Mouse (Mus musculus) forebrain, embryonic 10.5 days (tissue): ENCODE results near the gene Gm8947. TPM values are rescaled to one million over a fixed set of nuclear protein-coding genes. Genes with fewer than 3 reads are reported as not detected.

Experiments
- polyA plus RNA-seq: library from polyadenylated mRNA; unstranded; fragments of >200 nt; fragmentation: Nextera tagmentation; extraction: Ambion mirVana; gene quantifications from 2 replicates; pipeline ENCODE4 v1.2.1, GENCODE M21; 2016

The Gm8947 gene
- polyA plus RNA-seq, 1 experiment from 2014 or later: 0.14 TPM

Other genes starting within 250 kb of the Gm8947 start
- 9.1 and 10.5 TPM in 2 replicates for gene Hmcn1, start 198.9 kb upstream of the Gm8947 start, polyA plus RNA-seq
- 0.27 and 0.41 TPM in 2 replicates for gene Gm47985, start 9.8 kb upstream of the Gm8947 start, polyA plus RNA-seq
- gene Gm47995, start 6.1 kb downstream of the Gm8947 start, polyA plus RNA-seq: not detected in 2 replicates
- gene 3110040M04Rik, start 11.7 kb downstream of the Gm8947 start, polyA plus RNA-seq: not detected in 2 replicates
- gene Gm47996, start 17.8 kb downstream of the Gm8947 start, polyA plus RNA-seq: not detected in 2 replicates
- 442 and 458 TPM in 2 replicates for gene Ivns1abp, start 152.1 kb downstream of the Gm8947 start, polyA plus RNA-seq
- gene Swt1, start 236.1 kb downstream of the Gm8947 start, polyA plus RNA-seq: 18.0 and 18.9 TPM in 2 replicates
- 46.7 and 47.3 TPM in 2 replicates for gene Trmt1l, start 236.2 kb downstream of the Gm8947 start, polyA plus RNA-seq